Comparison of ENCODE assay signal across 8 mouse cellular contexts in genomic region chr2:155386534-155386899, GRCm38 (mm10). TPM values are rescaled to one million over a fixed set of nuclear protein-coding genes. Genes with fewer than 3 reads are reported as not detected.
DNase-seq lines count a peak whose midpoint lies in the region; ATAC-seq and TF ChIP-seq lines count a peak whose summit lies in the region.

No protein-coding gene starts in this region.

- TF ChIP-seq CTCF in kidney, adult 2 months (conservative IDR thresholded peaks at IDR 0.05; ENCODE audit: insufficient read depth, insufficient read length, low read depth, low read length) = no peak

- no peak overlapping the region for H3K27ac ChIP-seq in kidney, adult 2 months (ENCODE audit: insufficient read depth, low read depth, low read length)
- no peak overlapping the region for H3K27ac ChIP-seq in forebrain, embryonic 15.5 days (replicated peaks)
- H3K27ac ChIP-seq in limb, embryonic 15.5 days = no peak overlapping the region

- H3K9me3 ChIP-seq in forebrain, embryonic 15.5 days = no peaks in the 10 kb centered on the region
- no peaks in the 10 kb centered on the region for H3K9me3 ChIP-seq in limb, embryonic 15.5 days

- H3K4me3 ChIP-seq in kidney, adult 2 months (ENCODE audit: insufficient read depth, low read depth, low read length) = no peak overlapping the region
- H3K4me3 ChIP-seq in forebrain, embryonic 15.5 days = no peak overlapping the region
- 0 out of 2 replicates have a peak overlapping the region, but pooled peaks have one; percentile 2 for H3K4me3 ChIP-seq in limb, embryonic 15.5 days

- ATAC-seq in forebrain, embryonic 15.5 days (replicated peaks) = no peak
- ATAC-seq in limb, embryonic 15.5 days (ENCODE audit: insufficient number of reproducible peaks, low FRiP score, low TSS enrichment, low read depth) = no peak

- 49% methylated on average over 27 of the region's 27 CpGs for WGBS in kidney, adult 2 months
- 10% methylated on average over 27 of the region's 27 CpGs for WGBS in forebrain, embryonic 15.5 days
- 15% methylated on average over 27 of the region's 27 CpGs for WGBS in limb, embryonic 15.5 days

- 0 out of 2 replicates have a peak overlapping the region, but pooled peaks have one; percentile 23 for H3K9ac ChIP-seq in forebrain, embryonic 15.5 days (replicated peaks)
- H3K9ac ChIP-seq in limb, embryonic 15.5 days = no peak overlapping the region

- TF ChIP-seq POLR2A in kidney, adult 2 months (IDR thresholded peaks at IDR 0.05; ENCODE audit: low read depth, low read length) = no peak

- DNase-seq in kidney, postnatal 10 days = peak; percentile 21
- DNase-seq in kidney, adult 2 months = no peak
- peak; percentile 42 for DNase-seq in cerebellum, adult 9-10 months
- no peak for DNase-seq in ovary, postnatal 10 days (ENCODE audit: low spot score)
- DNase-seq in retina, postnatal 1 day = no peak
- DNase-seq in layer of hippocampus, adult 9-10 months (ENCODE audit: low spot score) = no peak

- no peaks in the 10 kb centered on the region for H3K27me3 ChIP-seq in kidney, adult 2 months (replicated peaks; ENCODE audit: control insufficient read depth, insufficient read depth, low read length)
- H3K27me3 ChIP-seq in forebrain, embryonic 15.5 days = no peaks in the 10 kb centered on the region
- no peaks in the 10 kb centered on the region for H3K27me3 ChIP-seq in limb, embryonic 15.5 days

- peak overlapping the region; percentile 24 for H3K4me2 ChIP-seq in forebrain, embryonic 15.5 days (replicated peaks)
- peak overlapping the region; percentile 17 for H3K4me2 ChIP-seq in limb, embryonic 15.5 days

- peaks cover 11% of the 10 kb centered on the region; the same call in 1 of the 2 replicates for H3K4me1 ChIP-seq in kidney, adult 2 months (ENCODE audit: control insufficient read depth, insufficient read depth, low read length)
- H3K4me1 ChIP-seq in forebrain, embryonic 15.5 days = peaks cover 44% of the 10 kb centered on the region
- H3K4me1 ChIP-seq in limb, embryonic 15.5 days = peaks cover 32% of the 10 kb centered on the region

- peaks cover 15% of the 10 kb centered on the region for H3K36me3 ChIP-seq in kidney, adult 2 months (ENCODE audit: control insufficient read depth, insufficient read depth, low read length)
- H3K36me3 ChIP-seq in forebrain, embryonic 15.5 days = peaks cover 46% of the 10 kb centered on the region
- peaks cover 29% of the 10 kb centered on the region for H3K36me3 ChIP-seq in limb, embryonic 15.5 days

RNA-seq across cellular contexts. Expression of gene Trp53inp2, which starts 5.7 kb away (rescaled TPM):
- polyA plus RNA-seq in kidney, adult 2 months (2012; rRNA removed) = 141 and 143 TPM in 2 replicates
- polyA plus RNA-seq in forebrain, embryonic 15.5 days (2015; fragmentation: Nextera tagmentation; extraction: Ambion mirVana) = 73.2 and 87.6 TPM in 2 replicates
- polyA plus RNA-seq in limb, embryonic 15.5 days (2015; fragmentation: Nextera tagmentation; extraction: Ambion mirVana) = 16.7 and 20.8 TPM in 2 replicates

RNA-seq across cellular contexts. Expression of gene Pigu, which starts 29.3 kb away (rescaled TPM):
- 40.0 and 40.1 TPM in 2 replicates for polyA plus RNA-seq in kidney, adult 2 months (2012; rRNA removed)
- polyA plus RNA-seq in forebrain, embryonic 15.5 days (2015; fragmentation: Nextera tagmentation; extraction: Ambion mirVana) = 47.7 and 52.8 TPM in 2 replicates
- polyA plus RNA-seq in limb, embryonic 15.5 days (2015; fragmentation: Nextera tagmentation; extraction: Ambion mirVana) = 41.7 and 45.5 TPM in 2 replicates

Comparison
In these comparisons a context has a peak if more than half of its experiments do, and no peak if none do; other contexts are left out.
1. DNase-seq: peak in kidney, postnatal 10 days (single experiment) and cerebellum, adult 9-10 months (single experiment); none in kidney, adult 2 months (single experiment), ovary, postnatal 10 days (single experiment), retina, postnatal 1 day (single experiment) and layer of hippocampus, adult 9-10 months (single experiment).